Mouse (Mus musculus): Measurements from ENCODE around the gene Calhm5. TPM values are rescaled to one million over a fixed set of nuclear protein-coding genes. Genes with fewer than 3 reads are reported as not detected.

The Calhm5 gene
- polyA plus RNA-seq, 1 experiment from 2014 or later: 0.31 TPM

- H3K36me3 ChIP-seq: no peaks in the 10 kb centered on the region
- 83% methylated on average over 13 of the region's 13 CpGs for WGBS
- no peak overlapping the region for H3K9ac ChIP-seq (replicated peaks)
- no peak overlapping the region for H3K27ac ChIP-seq (replicated peaks)
- H3K27me3 ChIP-seq: no peaks in the 10 kb centered on the region
- H3K9me3 ChIP-seq: no peaks in the 10 kb centered on the region
- no peaks in the 10 kb centered on the region for H3K4me1 ChIP-seq
- H3K4me3 ChIP-seq: no peak overlapping the region
- no peak for ATAC-seq (replicated peaks)
- no peak overlapping the region for H3K4me2 ChIP-seq (replicated peaks)
Measured at GRCm38 (mm10) chr10:34110863-34111465, 14.6 kb upstream of the Calhm5 start.

- Histone ChIP-seq H3K27ac (replicated peaks) (no peak overlapping the region), H3K27me3 (no peaks in the 10 kb centered on the region), H3K4me1 (no peaks in the 10 kb centered on the region), H3K9ac (replicated peaks) (no peak overlapping the region), H3K4me3 (peak overlapping the region; percentile 17), H3K4me2 (replicated peaks) (peak overlapping the region; percentile 33), H3K36me3 (no peaks in the 10 kb centered on the region), H3K9me3 (no peaks in the 10 kb centered on the region)
- ATAC-seq (replicated peaks): peak; percentile 15
- WGBS: 61% methylated on average over 12 of the region's 12 CpGs
Measured at GRCm38 (mm10) chr10:34095964-34096363, 355 bp downstream of the Calhm5 start.

- ATAC-seq (replicated peaks): no peak
- no peak overlapping the region for H3K4me3 ChIP-seq
Measured at GRCm38 (mm10) chr10:34095147-34095546, 1.2 kb downstream of the Calhm5 start.

DNA sequence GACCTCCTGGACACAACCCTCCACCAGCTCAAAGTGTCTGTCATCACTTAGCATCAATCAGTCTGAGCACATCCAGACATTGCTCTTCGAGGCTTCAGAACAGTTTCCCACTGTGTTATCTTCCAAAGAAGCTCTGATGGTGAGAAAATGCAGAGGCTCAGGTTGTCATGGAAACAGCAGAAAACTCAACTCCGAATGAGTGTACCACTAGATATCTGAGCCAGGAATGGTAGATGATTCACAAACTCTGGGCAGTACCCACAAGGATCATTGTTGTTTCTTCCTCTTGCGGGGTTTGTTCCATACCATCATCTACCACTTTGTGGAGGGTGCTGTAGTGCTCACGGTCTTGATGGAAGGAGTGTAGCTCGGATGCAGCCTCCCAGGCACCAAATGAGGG lies 4.4 kb downstream of the Calhm5 start:
- Histone ChIP-seq H3K4me2 (replicated peaks) (no peak overlapping the region), H3K4me1 (no peaks in the 10 kb centered on the region), H3K36me3 (no peaks in the 10 kb centered on the region), H3K9me3 (no peaks in the 10 kb centered on the region), H3K27me3 (no peaks in the 10 kb centered on the region), H3K4me3 (no peak overlapping the region), H3K27ac (replicated peaks) (no peak overlapping the region), H3K9ac (replicated peaks) (no peak overlapping the region)
- WGBS: 76% methylated on average over 5 of the region's 5 CpGs
- ATAC-seq (replicated peaks): no peak; the same call in 1 of the 2 replicates

More at GRCm38 (mm10) chr10:34095147-34095546, 1.2 kb downstream of the Calhm5 start:
- no peaks in the 10 kb centered on the region for H3K27me3 ChIP-seq
- no peak overlapping the region for H3K27ac ChIP-seq (replicated peaks)
- H3K4me1 ChIP-seq: no peaks in the 10 kb centered on the region
- H3K9ac ChIP-seq (replicated peaks): no peak overlapping the region
- H3K4me2 ChIP-seq (replicated peaks): no peak overlapping the region
- H3K36me3 ChIP-seq: no peaks in the 10 kb centered on the region
- no peaks in the 10 kb centered on the region for H3K9me3 ChIP-seq
- 65% methylated on average over 2 of the region's 2 CpGs for WGBS

DNA sequence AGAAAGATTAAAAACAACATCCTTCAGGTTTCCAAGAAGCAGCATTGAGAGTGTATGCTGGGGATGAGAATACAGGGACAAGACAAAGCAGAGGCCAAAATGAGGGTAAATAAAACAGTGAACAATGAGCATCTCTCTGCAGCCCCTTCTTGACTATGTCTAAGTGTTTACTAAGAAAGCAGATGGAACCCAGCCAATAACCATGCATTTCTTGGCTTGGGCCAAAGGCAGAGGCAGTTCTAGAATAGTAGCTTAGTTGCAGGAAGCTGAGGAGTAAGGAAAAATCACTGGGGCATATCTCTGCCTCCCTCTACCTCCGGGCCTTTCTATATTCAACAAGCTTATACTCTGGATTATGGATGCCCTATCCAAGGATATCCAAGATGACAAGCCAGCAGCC lies 5.8 kb downstream of the Calhm5 start:
- Histone ChIP-seq H3K4me1 (no peaks in the 10 kb centered on the region), H3K4me3 (no peak overlapping the region), H3K9me3 (no peaks in the 10 kb centered on the region), H3K27me3 (no peaks in the 10 kb centered on the region), H3K36me3 (no peaks in the 10 kb centered on the region), H3K9ac (replicated peaks) (no peak overlapping the region), H3K4me2 (replicated peaks) (no peak overlapping the region), H3K27ac (replicated peaks) (no peak overlapping the region)
- no peak for ATAC-seq (replicated peaks)
- WGBS: 91% methylated on average over 1 of the region's 1 CpGs

DNA sequence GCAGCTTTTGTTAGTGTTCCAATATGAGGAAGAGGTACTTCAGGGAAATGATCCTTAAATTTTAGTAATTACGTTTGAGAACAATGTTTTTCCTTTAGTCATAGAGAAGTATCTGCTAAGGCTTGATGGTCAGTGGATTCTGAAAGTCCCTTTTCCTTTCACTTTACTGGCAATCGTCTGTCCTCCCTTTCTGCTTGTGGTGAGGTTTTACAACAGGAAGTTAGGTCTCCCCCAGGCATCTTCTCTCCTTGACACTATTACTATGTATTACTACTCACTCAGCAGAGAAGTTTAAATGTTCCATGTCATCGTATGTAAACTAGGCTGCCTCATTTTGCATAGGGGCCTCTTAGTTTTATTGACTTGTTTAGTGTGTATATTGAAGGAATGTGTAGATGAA lies 6.8 kb downstream of the Calhm5 start:
- Histone ChIP-seq H3K4me2 (replicated peaks) (no peak overlapping the region), H3K4me1 (no peaks in the 10 kb centered on the region), H3K27me3 (no peaks in the 10 kb centered on the region), H3K4me3 (no peak overlapping the region), H3K36me3 (no peaks in the 10 kb centered on the region), H3K9me3 (no peaks in the 10 kb centered on the region), H3K27ac (replicated peaks) (no peak overlapping the region), H3K9ac (replicated peaks) (no peak overlapping the region)
- 86% methylated on average over 3 of the region's 3 CpGs for WGBS
- no peak for ATAC-seq (replicated peaks)

DNA sequence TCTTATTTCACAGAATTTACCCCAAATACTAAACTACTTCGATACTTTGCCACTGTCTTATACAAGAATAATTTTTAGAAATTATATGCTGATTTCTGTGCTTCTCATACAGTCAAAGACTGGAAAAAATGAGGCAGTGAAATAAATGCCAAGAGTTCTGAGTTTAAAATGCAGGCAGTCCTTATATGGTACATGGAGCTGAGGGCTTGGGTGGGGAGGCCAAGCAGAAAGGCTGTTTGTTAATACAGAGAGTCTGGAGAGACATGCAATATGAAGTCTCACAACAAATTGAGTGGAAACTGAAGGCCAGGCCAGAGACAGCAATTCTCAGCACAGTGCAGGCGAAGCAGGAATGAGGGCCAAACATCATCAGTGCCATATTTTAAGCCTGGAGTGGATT lies 7.8 kb downstream of the Calhm5 start:
- Histone ChIP-seq H3K4me1 (no peaks in the 10 kb centered on the region), H3K4me3 (no peak overlapping the region), H3K9me3 (no peaks in the 10 kb centered on the region), H3K36me3 (no peaks in the 10 kb centered on the region), H3K27me3 (no peaks in the 10 kb centered on the region), H3K9ac (replicated peaks) (no peak overlapping the region), H3K4me2 (replicated peaks) (no peak overlapping the region), H3K27ac (replicated peaks) (no peak overlapping the region)
- ATAC-seq (replicated peaks): no peak
- WGBS: 77% methylated on average over 2 of the region's 2 CpGs

- H3K4me3 ChIP-seq: no peak overlapping the region
- no peak for ATAC-seq (replicated peaks)
- 86% methylated on average over 1 of the region's 1 CpGs for WGBS
- H3K27ac ChIP-seq (replicated peaks): no peak overlapping the region
- no peaks in the 10 kb centered on the region for H3K4me1 ChIP-seq
- no peak overlapping the region for H3K9ac ChIP-seq (replicated peaks)
- H3K36me3 ChIP-seq: no peaks in the 10 kb centered on the region
- no peaks in the 10 kb centered on the region for H3K27me3 ChIP-seq
- no peak overlapping the region for H3K4me2 ChIP-seq (replicated peaks)
- H3K9me3 ChIP-seq: no peaks in the 10 kb centered on the region
Measured at GRCm38 (mm10) chr10:34086514-34086913, 9.8 kb downstream of the Calhm5 start.

GRCm38 (mm10) chr10:34074522-34075200 lies 21.7 kb downstream of the Calhm5 start:
- Histone ChIP-seq H3K4me2 (replicated peaks) (no peak overlapping the region), H3K4me1 (peaks cover 6% of the 10 kb centered on the region; the same call in 1 of the 2 replicates), H3K9me3 (no peaks in the 10 kb centered on the region), H3K27ac (replicated peaks) (no peak overlapping the region), H3K27me3 (no peaks in the 10 kb centered on the region), H3K9ac (replicated peaks) (no peak overlapping the region), H3K36me3 (no peaks in the 10 kb centered on the region), H3K4me3 (no peak overlapping the region)
- WGBS: 83% methylated on average over 5 of the region's 5 CpGs
- ATAC-seq (replicated peaks): no peak

DNA sequence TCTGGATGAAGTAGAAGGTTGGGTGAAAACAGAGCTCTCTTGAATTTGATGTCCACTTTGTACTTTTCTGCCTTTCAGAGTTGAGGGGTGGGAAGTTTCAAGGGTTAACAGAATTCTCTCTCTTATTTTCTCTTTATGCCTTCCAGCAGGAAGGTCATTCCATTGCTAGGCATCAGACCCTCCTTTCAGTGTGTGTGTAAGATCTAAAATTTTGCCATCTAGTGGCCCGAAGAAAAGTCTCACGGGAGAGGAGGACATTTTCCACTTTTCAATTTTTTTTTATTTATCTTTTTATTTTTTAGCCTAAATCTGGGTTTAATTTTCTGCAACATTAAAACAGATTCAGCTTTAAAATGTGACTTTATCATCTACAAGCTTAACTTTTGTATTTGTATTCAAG lies 24.7 kb downstream of the Calhm5 start:
- H3K4me1 ChIP-seq: peaks cover 6% of the 10 kb centered on the region; the same call in 1 of the 2 replicates
- WGBS: 45% methylated on average over 2 of the region's 2 CpGs
- H3K9ac ChIP-seq (replicated peaks): no peak overlapping the region
- no peaks in the 10 kb centered on the region for H3K9me3 ChIP-seq
- no peak overlapping the region for H3K4me2 ChIP-seq (replicated peaks)
- H3K36me3 ChIP-seq: no peaks in the 10 kb centered on the region
- no peak for ATAC-seq (replicated peaks)
- H3K4me3 ChIP-seq: no peak overlapping the region
- no peak overlapping the region for H3K27ac ChIP-seq (replicated peaks)
- H3K27me3 ChIP-seq: no peaks in the 10 kb centered on the region

DNA sequence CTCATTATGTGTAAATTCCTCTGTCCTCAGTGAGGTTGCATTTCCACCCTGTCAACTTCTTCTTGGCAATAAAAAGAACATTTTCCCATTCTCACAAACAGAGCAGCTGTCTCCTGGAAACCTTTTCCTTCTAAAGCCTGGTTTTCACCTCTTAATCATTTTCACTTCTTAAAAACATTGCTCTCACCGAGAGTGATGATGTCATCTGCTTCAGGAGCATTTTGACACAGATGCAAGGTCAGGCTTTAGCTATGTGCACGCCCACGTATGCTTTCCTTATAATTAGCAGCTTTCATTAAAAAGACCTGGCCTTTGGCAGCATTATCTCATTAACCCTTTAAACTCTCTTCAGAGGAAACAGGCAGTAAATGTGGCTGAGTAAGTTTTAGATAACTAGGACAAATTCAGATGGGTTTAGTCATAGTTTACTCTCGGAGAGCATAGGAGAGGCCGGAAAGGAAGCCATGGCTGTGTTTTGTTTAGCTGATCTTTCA lies 25.3 kb downstream of the Calhm5 start:
- H3K4me2 ChIP-seq (replicated peaks): no peak overlapping the region
- no peak overlapping the region for H3K4me3 ChIP-seq
- WGBS: 16% methylated on average over 5 of the region's 5 CpGs
- no peaks in the 10 kb centered on the region for H3K36me3 ChIP-seq
- H3K9me3 ChIP-seq: no peaks in the 10 kb centered on the region
- no peak overlapping the region for H3K27ac ChIP-seq (replicated peaks)
- no peak overlapping the region for H3K9ac ChIP-seq (replicated peaks)
- H3K27me3 ChIP-seq: no peaks in the 10 kb centered on the region
- ATAC-seq (replicated peaks): no peak
- H3K4me1 ChIP-seq: peaks cover 6% of the 10 kb centered on the region; the same call in 1 of the 2 replicates

DNA sequence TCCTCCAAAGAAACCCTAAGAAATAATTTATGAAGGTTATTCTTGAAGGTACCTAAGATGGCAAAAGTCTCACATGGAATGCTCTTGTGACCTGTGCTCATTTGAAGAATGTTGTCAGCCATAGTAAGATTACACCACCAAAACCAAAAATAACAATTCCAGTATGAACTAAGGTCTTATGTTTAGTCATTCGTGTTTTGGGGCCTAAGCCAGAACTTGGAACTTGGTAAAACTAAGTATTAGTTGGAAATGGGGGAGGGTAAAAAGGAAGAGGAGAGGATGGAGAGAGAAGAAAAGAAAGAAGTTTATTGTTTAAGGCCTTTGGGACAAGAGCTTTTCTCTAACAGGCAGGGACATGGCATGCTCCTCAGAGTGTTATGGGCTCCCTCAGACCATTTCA lies 26.7 kb downstream of the Calhm5 start:
- Histone ChIP-seq H3K4me2 (replicated peaks) (no peak overlapping the region), H3K36me3 (no peaks in the 10 kb centered on the region), H3K9ac (replicated peaks) (no peak overlapping the region), H3K27ac (replicated peaks) (no peak overlapping the region), H3K4me1 (peaks cover 6% of the 10 kb centered on the region; the same call in 1 of the 2 replicates), H3K27me3 (no peaks in the 10 kb centered on the region), H3K9me3 (no peaks in the 10 kb centered on the region), H3K4me3 (no peak overlapping the region)
- ATAC-seq (replicated peaks): no peak
- 79% methylated on average over 1 of the region's 1 CpGs for WGBS
